Mouse (Mus musculus) granulocyte monocyte progenitor cell, adult 5-6 weeks (primary cell): ENCODE results near the gene Coq6. TPM values are rescaled to one million over a fixed set of nuclear protein-coding genes. Genes with fewer than 3 reads are reported as not detected.

Source experiments
- ATAC-seq: replicated peaks from 2 replicates; pipeline ENCODE4 v1.8.0; 2016; ENCODE audit warnings: mild to moderate bottlenecking, moderate TSS enrichment, inconsistent platforms; ENCODE audit not compliant: poor library complexity, severe bottlenecking
- total RNA-seq, 2 experiments: library from RNA; stranded (forward) in 1 of 2; stranded (reverse) in 1 of 2; fragments of 200-712, 200-1000 nt in 1 of 2; fragments of >200 nt in 1 of 2; fragmentation: Nextera tagmentation in 1 of 2; gene quantifications; 2 replicates each; pipeline ENCODE4 v1.2.3; 2014 to 2017

The Coq6 gene
- total RNA-seq, 2 experiments from 2014 or later = 13.8 to 21.1 TPM

- ATAC-seq = no peak
These were observed 31.2 kb downstream of the Coq6 start for GRCm38 (mm10) chr12:84392681-84393080.

GRCm38 (mm10) chr12:84393847-84394246 is 32.4 kb downstream of the Coq6 start:
- ATAC-seq = no peak

- no peak for ATAC-seq
These were observed 35.7 kb downstream of the Coq6 start for GRCm38 (mm10) chr12:84396947-84397679.

GRCm38 (mm10) chr12:84397685-84398084 is 36.2 kb downstream of the Coq6 start:
- ATAC-seq = no peak

GRCm38 (mm10) chr12:84398629-84399028 is 37.2 kb downstream of the Coq6 start:
- ATAC-seq = no peak

- ATAC-seq = no peak
These were observed 37.7 kb downstream of the Coq6 start for GRCm38 (mm10) chr12:84399135-84399534.

- ATAC-seq = no peak
These were observed 38.2 kb downstream of the Coq6 start for GRCm38 (mm10) chr12:84399663-84400062.

GRCm38 (mm10) chr12:84400068-84400467 is 38.6 kb downstream of the Coq6 start:
- ATAC-seq = no peak

GRCm38 (mm10) chr12:84400653-84401052 is 39.2 kb downstream of the Coq6 start:
- no peak for ATAC-seq

GRCm38 (mm10) chr12:84402923-84403322 is 41.5 kb downstream of the Coq6 start:
- ATAC-seq = no peak

GRCm38 (mm10) chr12:84404541-84404940 is 43.1 kb downstream of the Coq6 start:
- ATAC-seq = no peak

GRCm38 (mm10) chr12:84407259-84407658 is 45.8 kb downstream of the Coq6 start:
- no peak for ATAC-seq

- ATAC-seq = peak; percentile 83
These were observed 46.7 kb downstream of the Coq6 start for GRCm38 (mm10) chr12:84407874-84408818.

GRCm38 (mm10) chr12:84408819-84409507 is 47.5 kb downstream of the Coq6 start, which contains the start of the genes Entpd5 and Bbof1:
Entpd5 (minus strand) TSS chr12:84409029.
Bbof1 (plus strand) TSS chr12:84409071.
- ATAC-seq = peak; percentile 90

GRCm38 (mm10) chr12:84416834-84417604 is 55.6 kb downstream of the Coq6 start, which contains the start of gene Rnf113a2:
Rnf113a2 (plus strand) TSS chr12:84417196.
- peak; percentile 98 for ATAC-seq

- ATAC-seq = no peak
These were observed 56.1 kb downstream of the Coq6 start for GRCm38 (mm10) chr12:84417605-84417922.
